Mouse (Mus musculus) right cerebral cortex, adult 18-20 months (tissue): ENCODE measurements around the gene Arsb.

Experiments used
- DNase-seq: peaks from one replicate; pipeline ENCODE4 v3.0.0; 2022; ENCODE audit warnings: mixed read lengths

Arsb gene

DNA sequence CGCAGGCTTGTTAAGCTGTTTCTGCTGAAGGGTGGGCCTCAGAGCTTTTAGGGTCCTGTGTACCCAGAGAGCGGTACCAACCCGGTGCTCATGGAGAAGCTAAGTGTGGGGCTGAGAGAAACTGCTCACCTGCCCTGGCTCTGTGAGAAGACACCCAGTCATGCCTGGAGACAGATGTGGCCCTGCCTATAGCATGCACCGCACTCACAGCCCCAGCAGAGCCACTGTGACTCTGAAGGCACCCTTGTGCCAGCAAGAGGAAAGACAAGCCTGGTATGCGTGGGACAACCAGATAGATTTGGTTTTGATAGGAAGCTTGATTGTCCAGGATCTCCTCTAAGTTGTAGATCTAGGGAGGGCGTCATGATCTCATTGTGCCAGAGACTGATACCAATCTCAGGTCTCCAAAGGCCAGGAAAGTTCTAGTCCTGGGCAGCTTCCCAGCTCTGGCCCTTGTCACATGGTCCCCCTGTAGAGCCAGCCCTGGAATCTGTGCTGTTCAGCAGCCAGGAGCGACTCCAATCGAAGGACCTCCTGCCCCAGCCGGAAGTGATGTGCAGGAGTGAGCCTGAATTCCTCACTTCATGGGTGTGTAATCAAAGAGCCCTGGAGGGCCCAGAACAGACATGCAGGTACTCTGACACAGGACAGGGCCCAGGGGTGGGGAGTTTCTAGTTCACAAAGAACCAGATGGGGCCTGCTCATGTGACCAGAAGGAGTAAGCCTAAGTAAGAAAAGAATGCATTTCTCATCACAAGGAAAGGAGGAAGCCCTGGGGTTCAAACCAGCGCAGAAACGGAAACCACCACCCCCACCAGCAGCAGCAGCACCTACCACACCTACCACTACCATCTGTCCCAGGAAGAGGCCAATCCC lies 218.5 kb downstream of the Arsb start:
- DNase-seq = no peak

- DNase-seq = no peak
Observed at GRCm38 (mm10) chr13:93990841-93991240, 219.4 kb downstream of the Arsb start.

- DNase-seq = no peak
Observed at GRCm38 (mm10) chr13:93992342-93992882, 221.0 kb downstream of the Arsb start.
